Mouse (Mus musculus): ENCODE data around the gene Lyl1.
A peak's percentile ranks its signal among the peaks of the same experiment; 100 is the strongest.
"Not testable (repeated sequence)": the region's sequence is repeated elsewhere in the genome, so short reads cannot be mapped to it uniquely, and the experiment has no call there.

Gene Lyl1

GRCm38 (mm10) chr8:84668731-84669485, 32.3 kb upstream of the Lyl1 start:
- peak; percentile 41 for DNase-seq (ENCODE audit: low read depth)

GRCm38 (mm10) chr8:84670295-84671006, 30.8 kb upstream of the Lyl1 start:
- DNase-seq (ENCODE audit: low read depth): not testable (repeated sequence)

DNA sequence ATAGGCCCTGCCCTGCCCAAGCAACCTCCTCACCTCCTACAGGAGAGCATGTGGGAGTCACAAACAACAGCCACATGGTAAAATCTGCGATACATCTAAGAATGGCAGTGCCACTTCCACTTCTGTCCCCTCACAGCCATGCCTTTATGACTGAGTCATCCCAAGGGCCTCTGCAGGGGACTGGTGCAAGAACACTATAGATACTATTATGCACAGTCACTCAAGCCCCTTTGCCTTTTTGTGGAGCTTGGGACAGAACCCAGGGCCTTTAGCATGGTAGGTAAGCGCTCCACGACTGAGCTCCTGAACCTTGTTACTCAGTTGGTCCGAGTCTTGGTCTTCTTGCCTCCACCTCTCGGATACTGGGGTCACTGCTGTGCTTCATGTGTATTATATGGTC, 24.0 kb upstream of the Lyl1 start:
- DNase-seq (ENCODE audit: low read depth): no peak

DNA sequence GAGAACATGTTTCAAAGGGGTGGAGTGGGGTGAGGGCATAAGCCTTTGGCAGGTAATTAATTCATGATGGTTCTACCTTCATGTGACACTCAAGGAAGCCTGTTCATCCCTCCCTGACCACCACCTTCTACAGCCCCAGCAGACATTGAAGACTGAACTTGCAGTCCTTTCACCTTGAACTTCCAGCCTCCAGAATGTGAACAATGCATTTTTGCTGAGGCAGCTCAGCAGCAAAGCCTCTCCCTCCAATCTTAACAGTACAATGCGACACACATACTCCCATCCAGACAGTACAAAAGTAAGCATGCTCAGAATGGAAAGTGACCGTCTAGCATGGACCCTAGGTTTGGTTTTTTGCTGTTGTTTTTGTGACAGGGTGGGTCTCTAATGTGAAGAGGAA, 19.8 kb upstream of the Lyl1 start:
- no peak for DNase-seq (ENCODE audit: low read depth)

DNA sequence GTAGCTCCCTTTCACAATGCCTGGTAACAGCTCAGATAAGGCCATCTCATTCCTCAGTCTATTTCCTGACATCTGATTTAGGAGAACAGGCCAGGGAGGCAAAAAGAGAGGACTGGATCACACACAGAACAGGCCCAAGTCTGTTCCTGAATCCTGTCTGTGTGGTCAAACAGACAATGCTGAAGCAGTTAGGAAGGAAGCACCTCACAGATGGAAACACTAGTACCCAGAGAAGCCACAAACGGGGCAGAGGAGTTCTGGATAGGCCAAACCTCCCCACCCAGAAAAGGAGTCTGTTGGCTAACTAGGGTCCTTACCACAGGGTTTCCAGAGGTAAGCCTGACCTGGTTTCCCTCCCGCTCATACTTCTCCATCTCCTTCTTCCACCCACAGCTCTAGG, 19.0 kb upstream of the Lyl1 start:
- peak; percentile 70 for DNase-seq (ENCODE audit: low read depth)

- DNase-seq (ENCODE audit: low read depth): no peak
Measured at GRCm38 (mm10) chr8:84684537-84684936, 16.7 kb upstream of the Lyl1 start.

DNA sequence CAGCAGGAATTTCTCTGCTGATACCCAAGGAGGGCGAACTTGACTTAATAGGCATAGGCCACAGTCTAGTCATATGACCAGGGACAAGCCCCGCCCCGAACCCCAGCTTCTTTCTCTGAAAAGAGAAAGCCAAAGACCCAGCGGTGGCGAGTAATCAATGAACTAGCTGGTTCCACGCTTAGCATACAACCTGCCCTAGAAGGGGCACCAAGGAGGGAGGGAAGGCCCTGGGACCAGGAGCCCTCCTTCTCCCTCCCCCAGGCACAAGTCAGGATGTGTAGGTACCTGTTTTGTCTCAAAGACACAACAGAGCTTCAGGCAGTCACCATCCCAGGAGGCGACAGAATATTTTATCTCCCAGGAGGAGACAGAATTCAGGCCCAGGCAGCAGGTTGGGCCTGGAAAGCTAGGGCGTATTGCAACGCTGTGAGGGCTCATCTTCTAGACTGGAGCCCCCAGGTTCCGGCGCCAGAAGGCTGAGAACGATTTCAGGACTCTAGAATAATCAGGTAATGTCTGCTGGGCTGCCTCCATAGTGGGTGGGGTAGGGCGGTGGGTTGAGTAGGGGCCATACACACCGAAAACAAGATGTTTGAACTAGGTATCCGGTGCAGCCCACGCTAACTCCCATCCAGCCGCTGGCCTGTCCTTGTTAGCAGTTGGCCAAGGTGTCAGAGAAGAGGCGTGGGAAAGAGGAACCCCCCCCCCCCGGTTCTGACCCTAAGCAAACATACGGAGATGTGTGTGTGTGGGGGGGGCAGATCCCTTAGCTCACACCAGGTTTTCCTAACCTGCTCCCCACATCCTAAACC, 14.9 kb upstream of the Lyl1 start, which contains the start of gene Trmt1:
TSS of gene Trmt1 (plus strand) at position 117 of the 812 bp plus-strand sequence.
- peak; percentile 78 for DNase-seq (ENCODE audit: low read depth)

DNA sequence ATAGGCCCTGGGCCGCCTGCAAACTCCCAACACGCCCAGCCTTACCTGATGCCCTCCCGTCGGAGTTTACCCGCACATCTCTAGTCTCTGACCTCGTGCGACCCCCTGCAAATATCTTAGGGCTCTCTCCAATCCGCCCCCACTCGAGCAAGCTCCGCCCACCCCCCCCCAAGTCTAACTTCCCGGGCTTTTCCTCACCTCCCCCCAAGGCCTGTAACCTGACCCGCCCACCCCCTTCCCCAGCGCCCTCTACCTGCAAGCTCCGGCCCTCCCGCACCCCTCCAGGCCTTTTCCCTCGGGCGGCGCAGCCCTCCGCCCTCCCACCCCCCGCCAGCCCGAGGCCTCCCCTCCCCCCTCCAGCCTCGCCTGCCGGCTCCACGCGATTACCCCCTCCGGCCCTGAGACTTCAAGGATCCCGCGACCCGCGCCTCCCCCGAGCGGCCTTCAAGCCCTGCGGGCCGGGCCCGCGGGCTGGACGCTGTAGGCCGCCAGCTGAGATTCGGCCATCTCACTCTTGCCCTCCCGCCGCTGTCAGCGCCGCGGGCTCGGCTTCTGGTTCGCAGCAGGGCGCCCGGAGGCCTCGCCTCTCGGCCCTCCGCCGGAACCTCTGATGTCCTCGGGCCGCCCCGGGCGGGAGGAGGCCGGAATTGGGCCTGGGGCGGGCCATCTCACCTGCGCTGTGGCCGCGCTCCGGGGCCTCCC, 14.1 kb upstream of the Lyl1 start:
- peak; percentile 80 for DNase-seq (ENCODE audit: low read depth)

DNA sequence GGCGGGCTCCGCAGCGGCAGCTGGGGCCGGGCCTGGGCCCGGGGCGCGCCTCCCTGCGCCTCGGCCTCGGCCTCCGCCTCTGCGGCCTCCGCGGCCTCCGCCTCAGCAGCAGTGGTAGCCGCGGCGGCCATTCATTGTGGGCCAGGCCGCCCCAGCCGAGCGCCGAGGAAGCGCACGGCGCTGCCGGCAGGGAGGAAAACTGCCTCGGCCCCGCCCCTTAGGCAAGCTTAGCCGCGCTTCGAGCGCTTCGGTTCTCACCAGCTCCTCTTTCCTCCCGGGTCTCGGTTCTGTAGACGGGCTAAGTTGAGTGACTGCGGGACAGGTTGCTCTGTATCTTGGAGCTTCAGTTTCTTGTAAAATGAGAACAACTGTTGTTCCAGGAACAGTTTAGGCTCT, 13.6 kb upstream of the Lyl1 start, which contains the start of gene Nacc1:
TSS of gene Nacc1 (minus strand) at position 158 of the 396 bp plus-strand sequence.
- DNase-seq (ENCODE audit: low read depth): peak; percentile 86

DNA sequence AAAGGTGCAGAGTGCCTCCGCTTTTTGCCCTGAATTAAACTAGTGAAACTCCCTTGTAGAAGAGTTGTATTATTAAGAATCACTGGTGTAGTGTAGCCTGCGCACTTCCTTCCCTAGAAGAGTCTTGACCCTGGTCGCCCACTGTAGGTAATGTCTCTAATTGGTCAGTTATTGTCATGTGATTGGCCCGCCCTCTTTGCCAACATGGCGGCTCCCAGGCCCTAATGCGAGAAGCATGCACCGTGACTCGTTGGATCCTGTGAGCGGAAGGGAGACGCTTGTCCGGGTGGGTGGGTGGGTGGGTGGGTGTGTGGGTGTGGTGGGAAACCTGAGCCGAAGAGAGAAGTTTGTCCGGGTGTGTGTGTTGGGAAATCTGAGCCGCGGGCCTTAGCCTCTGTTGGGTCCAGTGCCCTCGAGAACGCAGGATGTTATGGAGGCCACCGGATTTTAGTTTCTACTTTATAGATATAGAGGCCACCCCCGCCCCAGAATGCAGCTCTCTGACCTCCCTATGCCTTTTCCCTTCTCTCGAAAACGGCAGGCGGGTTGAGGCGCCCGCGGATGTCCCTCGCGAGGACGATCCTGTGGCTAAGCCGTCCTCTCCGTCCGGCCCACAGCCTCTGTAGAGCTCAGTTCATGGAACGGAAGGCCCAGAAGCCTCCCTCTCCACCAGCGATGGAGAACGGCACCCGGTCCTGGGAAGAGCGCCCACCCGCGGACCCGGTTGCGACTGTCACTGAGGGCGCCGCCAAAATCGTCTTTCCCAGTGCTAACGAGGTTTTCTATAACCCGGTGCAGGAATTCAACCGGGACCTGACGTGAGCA, 12.0 kb upstream of the Lyl1 start:
- DNase-seq (ENCODE audit: low read depth): peak; percentile 96

GRCm38 (mm10) chr8:84693332-84693731, 7.9 kb upstream of the Lyl1 start:
- DNase-seq (ENCODE audit: low read depth): no peak

GRCm38 (mm10) chr8:84695140-84695539, 6.1 kb upstream of the Lyl1 start:
- DNase-seq (ENCODE audit: low read depth): no peak

DNA sequence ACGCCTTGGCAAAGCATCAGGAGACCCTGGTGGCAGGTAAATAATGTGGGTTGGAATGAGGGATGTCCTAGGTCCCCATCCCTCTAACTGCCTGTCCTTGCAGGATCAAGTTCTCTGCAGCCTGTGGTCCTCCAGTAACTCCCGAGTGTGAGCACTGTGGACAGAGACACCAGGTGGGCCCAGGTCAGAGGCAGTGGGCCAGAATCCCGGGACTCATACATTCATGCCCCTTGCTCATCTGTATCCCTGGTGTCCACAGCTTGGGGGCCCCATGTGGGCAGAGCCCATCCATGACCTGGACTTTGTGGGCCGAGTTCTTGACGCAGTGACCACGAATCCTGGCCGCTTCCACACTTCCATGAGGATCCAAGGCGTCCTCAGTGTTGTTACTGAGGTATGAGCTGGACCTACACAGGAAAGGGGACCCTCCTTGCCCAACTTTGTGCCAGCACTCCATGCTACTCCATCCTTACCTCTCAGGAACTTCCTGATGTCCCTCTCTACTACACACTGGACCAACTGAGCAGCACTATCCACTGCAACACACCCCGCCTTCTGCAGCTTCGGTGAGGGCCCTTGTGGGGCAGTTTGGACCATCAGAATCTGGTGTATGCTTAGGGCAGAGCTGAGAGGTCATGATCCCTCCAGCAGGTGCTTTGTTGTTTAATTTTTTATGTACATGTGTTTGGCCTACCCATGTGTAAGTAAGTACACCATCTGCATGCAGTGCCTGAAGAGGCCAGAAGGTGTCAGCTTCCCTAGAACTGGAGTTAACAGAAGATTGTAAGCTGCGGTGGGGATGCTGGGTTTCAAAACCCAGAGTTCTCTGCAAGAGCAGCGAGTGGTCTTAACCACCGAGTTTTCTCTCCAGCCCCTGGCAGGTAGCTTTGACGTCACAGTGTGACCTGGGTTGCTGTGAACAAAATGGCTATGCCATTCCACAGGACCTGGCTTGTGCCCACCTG, 3.8 kb upstream of the Lyl1 start:
- peak; percentile 83 for DNase-seq (ENCODE audit: low read depth)

DNA sequence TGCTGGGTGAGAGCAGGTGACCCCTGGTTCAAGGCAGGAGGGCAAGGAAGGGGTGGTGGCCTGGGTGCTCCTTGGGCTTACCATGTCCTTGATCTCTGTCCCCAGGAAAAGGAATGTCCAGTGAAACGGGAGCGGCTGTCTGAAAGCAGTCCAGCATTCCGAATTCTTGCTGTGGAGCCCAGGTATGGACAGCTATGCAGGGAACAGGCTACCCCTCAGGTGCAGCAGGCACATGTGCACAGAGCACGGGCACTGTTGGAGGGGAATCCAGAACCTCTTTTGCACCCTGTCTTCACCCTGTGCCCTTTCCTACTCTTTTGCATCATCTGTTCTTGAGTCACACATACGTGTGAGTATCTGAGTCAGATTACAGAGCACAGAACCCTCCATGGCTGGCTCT, 3.0 kb upstream of the Lyl1 start:
- DNase-seq (ENCODE audit: low read depth): no peak

DNA sequence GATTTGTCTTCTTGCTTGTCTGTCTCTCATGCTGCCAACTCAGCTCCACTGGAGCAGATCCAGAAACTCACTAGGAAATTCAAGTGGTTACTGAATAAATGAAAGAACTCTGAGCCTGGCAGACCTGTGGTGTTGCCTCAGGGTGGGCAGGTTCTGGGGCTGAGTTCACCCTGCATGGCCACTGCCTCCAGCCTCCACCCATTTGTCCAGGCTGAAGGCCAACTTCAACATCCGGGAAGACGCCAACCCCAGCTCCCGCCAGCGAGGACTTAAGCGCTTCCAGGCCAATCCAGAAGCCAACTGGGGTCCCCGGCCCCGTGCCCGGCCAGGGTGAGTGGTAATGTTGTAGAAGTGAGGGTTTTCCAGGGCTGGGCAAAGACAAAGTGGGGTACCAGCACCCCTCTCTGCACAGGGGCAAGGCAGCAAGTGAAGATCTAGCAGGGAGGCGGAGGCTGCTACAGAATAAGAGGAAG, 2.3 kb upstream of the Lyl1 start:
- DNase-seq (ENCODE audit: low read depth): peak; percentile 49

GRCm38 (mm10) chr8:84699861-84700322, 1.4 kb upstream of the Lyl1 start:
- peak; percentile 99 for DNase-seq (ENCODE audit: low read depth)

DNA sequence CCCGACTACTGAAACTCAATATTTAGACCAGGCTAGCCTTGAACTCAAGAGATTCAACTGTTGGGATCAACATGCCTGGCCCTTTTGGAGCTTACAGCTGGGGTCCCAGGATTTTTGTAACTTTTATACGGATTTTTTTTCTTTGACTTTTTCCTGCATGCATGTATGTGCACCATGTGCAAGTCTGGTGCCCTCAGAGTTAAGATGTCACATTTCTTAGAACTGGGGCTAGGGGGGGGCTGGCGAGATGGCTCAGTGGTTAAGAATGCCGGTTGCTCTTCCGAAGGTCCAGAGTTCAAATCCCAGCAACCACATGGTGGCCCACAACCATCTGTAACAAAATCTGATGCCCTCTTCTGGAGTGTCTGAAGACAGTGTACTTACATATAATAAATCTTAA, 731 bp upstream of the Lyl1 start:
- peak; percentile 75 for DNase-seq (ENCODE audit: low read depth)

- no peak for DNase-seq (ENCODE audit: low read depth)
Measured at GRCm38 (mm10) chr8:84702561-84702960, 1.3 kb downstream of the Lyl1 start.

- DNase-seq (ENCODE audit: low read depth): no peak
Measured at GRCm38 (mm10) chr8:84702963-84703465, 1.8 kb downstream of the Lyl1 start.
